Mouse (Mus musculus): ENCODE measurements around the gene Wrap73. TPM values are rescaled to one million over a fixed set of nuclear protein-coding genes. Genes with fewer than 3 reads are reported as not detected.
A peak's percentile ranks its signal among the peaks of the same experiment; 100 is the strongest.

Gene Wrap73
- 44.6 and 46.6 TPM in 2 replicates for polyA plus RNA-seq (2016; fragmentation: Nextera tagmentation; extraction: Ambion mirVana)

GRCm38 (mm10) chr4:154142211-154143040 is at the start of gene Wrap73:
Wrap73 (plus strand) TSS chr4:154142372.
- no peaks in the 10 kb centered on the region for H3K9me3 ChIP-seq
- no peaks in the 10 kb centered on the region; the same call in 1 of the 2 replicates for H3K36me3 ChIP-seq
- H3K27ac ChIP-seq: no peak within 1 kb of the TSS
- H3K27me3 ChIP-seq (replicated peaks): peaks cover 44% of the 10 kb centered on the region
- peak within 1 kb of the TSS; percentile 90 for H3K4me2 ChIP-seq (replicated peaks)
- H3K4me3 ChIP-seq: peak within 1 kb of the TSS; percentile 81
- 2% methylated on average over 49 of the region's 49 CpGs for WGBS
- peak; percentile 91 for ATAC-seq (ENCODE audit: low FRiP score, low read depth)
- peak within 1 kb of the TSS; percentile 74 for H3K9ac ChIP-seq
- peaks cover 29% of the 10 kb centered on the region for H3K4me1 ChIP-seq

DNA sequence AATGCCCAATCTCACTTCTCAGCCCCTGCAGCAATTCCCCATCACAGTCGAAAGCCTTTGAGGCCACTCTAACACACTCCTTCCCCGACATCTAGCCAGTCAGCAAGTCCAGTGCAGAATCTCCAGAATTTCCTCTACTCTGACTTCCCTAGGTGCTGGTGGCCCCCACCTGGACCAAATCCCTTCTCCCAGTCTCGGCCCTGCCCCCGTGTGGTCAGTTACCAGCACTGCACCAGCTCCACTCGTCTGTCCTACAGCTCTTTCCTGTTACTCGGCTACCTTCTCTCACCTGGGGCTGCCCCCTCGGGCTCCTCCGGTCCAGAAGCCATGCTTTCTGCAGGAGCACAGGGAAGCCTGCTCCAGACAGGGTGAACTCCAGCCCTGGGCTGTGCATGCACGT is 49.0 kb upstream of the Wrap73 start:
- WGBS: 29% methylated on average over 9 of the region's 9 CpGs
- Histone ChIP-seq H3K27me3 (replicated peaks) (0 out of 2 replicates have a peak, but pooled peaks cover 4% of the 10 kb centered on the region), H3K4me2 (replicated peaks) (no peak overlapping the region), H3K4me1 (no peaks in the 10 kb centered on the region), H3K27ac (no peak overlapping the region), H3K36me3 (no peaks in the 10 kb centered on the region), H3K9me3 (no peaks in the 10 kb centered on the region), H3K4me3 (no peak overlapping the region), H3K9ac (no peak overlapping the region)
- no peak for ATAC-seq (ENCODE audit: low FRiP score, low read depth)

DNA sequence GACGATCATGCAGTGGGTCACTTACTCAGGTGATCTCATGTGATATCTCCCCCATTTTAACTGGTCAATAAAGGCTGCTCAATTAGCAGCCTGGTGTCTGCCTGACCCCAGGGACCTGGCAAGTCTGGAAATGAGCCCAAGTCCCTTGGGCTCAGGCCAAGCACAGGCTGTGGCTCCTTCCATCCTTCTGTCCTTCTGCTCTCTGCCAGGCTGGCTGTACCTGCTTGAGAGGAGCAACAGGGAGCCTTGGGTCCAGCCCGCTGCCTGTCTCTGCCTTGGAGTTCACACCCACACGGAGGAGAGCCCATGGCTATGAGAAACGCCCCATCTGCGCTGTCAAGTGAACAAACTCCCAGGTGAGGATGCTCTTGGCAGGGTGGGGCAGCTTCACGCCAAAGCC is 46.1 kb upstream of the Wrap73 start:
- 0 out of 2 replicates have a peak, but pooled peaks cover 4% of the 10 kb centered on the region for H3K27me3 ChIP-seq (replicated peaks)
- H3K27ac ChIP-seq: no peak overlapping the region
- no peak for ATAC-seq (ENCODE audit: low FRiP score, low read depth)
- H3K4me1 ChIP-seq: no peaks in the 10 kb centered on the region
- no peak overlapping the region for H3K9ac ChIP-seq
- 27% methylated on average over 6 of the region's 6 CpGs for WGBS
- no peak overlapping the region for H3K4me2 ChIP-seq (replicated peaks)
- no peaks in the 10 kb centered on the region for H3K36me3 ChIP-seq
- no peak overlapping the region for H3K4me3 ChIP-seq
- no peaks in the 10 kb centered on the region for H3K9me3 ChIP-seq

GRCm38 (mm10) chr4:154099361-154099760 is 42.8 kb upstream of the Wrap73 start:
- Histone ChIP-seq H3K9ac (no peak overlapping the region), H3K4me1 (no peaks in the 10 kb centered on the region), H3K27ac (no peak overlapping the region), H3K4me2 (replicated peaks) (no peak overlapping the region), H3K36me3 (no peaks in the 10 kb centered on the region), H3K4me3 (no peak overlapping the region), H3K27me3 (replicated peaks) (peaks cover 15% of the 10 kb centered on the region), H3K9me3 (no peaks in the 10 kb centered on the region)
- WGBS: 59% methylated on average over 7 of the region's 7 CpGs
- no peak for ATAC-seq (ENCODE audit: low FRiP score, low read depth)

GRCm38 (mm10) chr4:154103386-154103785 is 38.8 kb upstream of the Wrap73 start:
- ATAC-seq (ENCODE audit: low FRiP score, low read depth): no peak
- 75% methylated on average over 8 of the region's 8 CpGs for WGBS
- Histone ChIP-seq H3K4me1 (peaks cover 6% of the 10 kb centered on the region; the same call in 1 of the 2 replicates), H3K9ac (no peak overlapping the region), H3K27me3 (replicated peaks) (peaks cover 21% of the 10 kb centered on the region), H3K36me3 (no peaks in the 10 kb centered on the region), H3K4me2 (replicated peaks) (no peak overlapping the region), H3K9me3 (no peaks in the 10 kb centered on the region), H3K4me3 (no peak overlapping the region), H3K27ac (no peak overlapping the region)

DNA sequence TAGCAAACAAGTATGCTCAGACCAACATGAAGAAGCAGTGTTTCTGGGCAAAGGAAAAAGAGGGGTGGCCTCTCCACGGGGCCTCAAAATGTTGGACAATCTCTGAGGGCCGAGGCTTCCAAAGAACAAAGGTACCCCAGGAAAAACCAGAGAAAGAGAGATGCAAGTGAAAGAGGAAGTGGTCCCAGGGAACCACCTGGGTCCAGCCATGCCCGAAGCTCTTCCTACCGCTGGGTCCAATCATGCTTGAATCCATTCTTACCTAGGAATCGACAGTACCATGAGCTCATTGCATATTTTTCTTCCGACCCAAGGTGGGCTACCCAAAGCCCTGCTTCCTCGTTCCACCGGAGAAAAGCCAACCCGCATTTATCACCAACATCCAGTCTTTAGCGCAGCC is 38.3 kb upstream of the Wrap73 start:
- H3K4me2 ChIP-seq (replicated peaks): no peak overlapping the region
- H3K4me3 ChIP-seq: no peak overlapping the region
- H3K27ac ChIP-seq: no peak overlapping the region
- H3K36me3 ChIP-seq: no peaks in the 10 kb centered on the region
- H3K27me3 ChIP-seq (replicated peaks): peaks cover 21% of the 10 kb centered on the region
- 86% methylated on average over 10 of the region's 10 CpGs for WGBS
- H3K9ac ChIP-seq: no peak overlapping the region
- peaks cover 6% of the 10 kb centered on the region; the same call in 1 of the 2 replicates for H3K4me1 ChIP-seq
- no peaks in the 10 kb centered on the region for H3K9me3 ChIP-seq
- ATAC-seq (ENCODE audit: low FRiP score, low read depth): no peak

DNA sequence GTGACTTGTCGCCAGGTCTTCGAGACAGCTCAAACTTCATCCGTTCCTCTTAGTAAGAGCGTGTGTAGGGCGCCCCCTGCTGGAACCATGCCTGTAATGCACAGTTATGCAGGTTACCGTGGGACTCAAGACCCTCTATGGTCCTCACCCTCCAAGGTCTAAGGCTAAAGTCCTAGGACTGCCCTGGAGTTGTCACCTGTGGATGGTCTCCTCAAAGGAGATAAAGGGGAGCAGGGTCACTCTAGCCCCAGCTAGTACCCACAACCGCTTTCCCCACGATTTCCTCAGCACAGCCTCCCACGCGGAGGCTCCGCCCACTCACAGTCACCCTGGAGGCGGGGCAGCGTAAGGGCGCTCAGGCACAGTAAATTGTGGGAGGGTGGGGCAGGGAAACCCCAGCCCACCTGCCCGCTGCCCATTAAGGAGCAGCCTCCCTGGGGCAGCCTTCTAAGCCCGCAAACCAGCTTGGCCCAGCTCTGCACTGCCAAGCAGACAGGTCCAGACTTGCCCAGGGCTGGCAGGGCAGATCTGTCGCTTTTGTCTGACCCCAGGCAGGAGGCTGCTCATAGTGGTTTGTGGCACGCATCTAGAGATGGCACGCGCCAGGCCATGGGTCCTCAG is 36.7 kb upstream of the Wrap73 start:
- no peaks in the 10 kb centered on the region for H3K9me3 ChIP-seq
- no peak overlapping the region for H3K9ac ChIP-seq
- no peaks in the 10 kb centered on the region for H3K36me3 ChIP-seq
- 0 out of 2 replicates have a peak overlapping the region, but pooled peaks have one; percentile 3 for H3K4me3 ChIP-seq
- no peak overlapping the region for H3K27ac ChIP-seq
- WGBS: 27% methylated on average over 20 of the region's 20 CpGs
- H3K4me2 ChIP-seq (replicated peaks): peak overlapping the region; percentile 49
- peak; percentile 58; the same call in 1 of the 2 replicates for ATAC-seq (ENCODE audit: low FRiP score, low read depth)
- H3K4me1 ChIP-seq: peaks cover 6% of the 10 kb centered on the region; the same call in 1 of the 2 replicates
- H3K27me3 ChIP-seq (replicated peaks): peaks cover 21% of the 10 kb centered on the region

DNA sequence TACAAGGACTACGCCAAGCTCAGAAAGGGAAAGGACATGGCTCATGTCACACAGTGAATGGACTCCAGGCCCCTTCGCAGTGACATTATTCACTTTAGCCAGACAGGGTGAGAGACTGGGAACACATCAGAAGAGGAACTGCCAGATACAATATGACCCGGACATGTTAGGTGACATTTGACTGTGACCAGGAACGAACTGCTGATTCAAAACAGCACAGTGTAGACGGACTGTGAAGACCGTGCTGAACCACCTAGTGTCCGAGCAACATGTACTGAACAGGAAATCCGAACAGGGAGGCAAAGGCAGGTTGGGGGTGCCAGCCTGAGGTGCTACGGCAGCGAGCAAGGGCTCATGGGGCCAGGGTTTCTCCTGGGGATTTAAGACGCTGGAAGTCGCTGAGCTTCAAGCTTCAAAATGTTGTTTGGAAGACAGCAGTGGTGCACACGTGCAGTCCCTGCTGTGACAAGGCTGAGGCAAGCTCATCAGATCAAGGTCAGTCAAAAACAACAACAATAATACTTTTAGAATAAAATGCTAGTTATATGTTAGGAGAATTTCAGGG is 35.6 kb upstream of the Wrap73 start:
- WGBS: 83% methylated on average over 13 of the region's 13 CpGs
- H3K4me3 ChIP-seq: no peak overlapping the region
- no peaks in the 10 kb centered on the region for H3K36me3 ChIP-seq
- H3K27me3 ChIP-seq (replicated peaks): peaks cover 21% of the 10 kb centered on the region
- no peak overlapping the region for H3K9ac ChIP-seq
- no peaks in the 10 kb centered on the region for H3K9me3 ChIP-seq
- no peak for ATAC-seq (ENCODE audit: low FRiP score, low read depth)
- no peak overlapping the region for H3K27ac ChIP-seq
- H3K4me1 ChIP-seq: peaks cover 6% of the 10 kb centered on the region; the same call in 1 of the 2 replicates
- no peak overlapping the region for H3K4me2 ChIP-seq (replicated peaks)

DNA sequence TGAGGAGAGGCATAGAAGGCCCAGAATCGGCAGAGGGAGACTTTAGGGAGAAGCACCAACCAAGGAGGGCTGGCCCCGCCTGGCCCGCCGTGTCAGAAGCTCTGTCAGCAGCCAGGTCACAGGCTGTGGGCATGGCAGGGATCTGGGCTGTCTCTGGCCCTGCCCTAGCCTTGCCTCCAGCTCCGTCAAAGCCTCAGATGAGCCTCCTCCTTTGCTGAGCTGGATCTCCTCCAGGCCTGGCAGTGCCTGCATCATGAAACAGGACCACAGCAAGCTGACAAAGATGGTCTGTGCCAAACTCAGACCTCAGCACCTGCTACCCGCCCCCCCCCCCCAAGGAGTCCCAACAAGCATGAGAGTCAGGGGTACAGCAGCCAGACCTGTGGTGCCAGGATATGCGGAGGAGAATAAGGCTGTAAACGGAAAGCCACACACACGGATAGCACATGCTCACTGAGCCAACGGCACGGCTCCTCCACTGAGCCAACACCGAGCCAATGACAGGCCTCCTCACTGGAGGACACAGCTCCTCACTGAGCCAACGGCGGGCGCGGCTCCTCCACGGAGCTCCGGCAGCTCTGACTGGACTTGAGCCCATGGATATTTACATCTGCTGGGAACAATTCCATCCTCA is 32.8 kb upstream of the Wrap73 start:
- H3K4me1 ChIP-seq: peaks cover 6% of the 10 kb centered on the region; the same call in 1 of the 2 replicates

GRCm38 (mm10) chr4:154109850-154110243 is 32.3 kb upstream of the Wrap73 start:
- no peak overlapping the region for H3K4me2 ChIP-seq (replicated peaks)
- no peaks in the 10 kb centered on the region for H3K9me3 ChIP-seq
- H3K27me3 ChIP-seq (replicated peaks): 0 out of 2 replicates have a peak, but pooled peaks cover 5% of the 10 kb centered on the region
- H3K27ac ChIP-seq: no peak overlapping the region
- no peak overlapping the region for H3K9ac ChIP-seq
- no peak overlapping the region for H3K4me3 ChIP-seq
- no peaks in the 10 kb centered on the region for H3K36me3 ChIP-seq
- WGBS: 83% methylated on average over 11 of the region's 11 CpGs
- H3K4me1 ChIP-seq: peaks cover 6% of the 10 kb centered on the region; the same call in 1 of the 2 replicates
- no peak for ATAC-seq (ENCODE audit: low FRiP score, low read depth)

More for the DNA sequence above, 32.8 kb upstream of the Wrap73 start:
- Histone ChIP-seq H3K4me3 (no peak overlapping the region), H3K27me3 (replicated peaks) (peaks cover 10% of the 10 kb centered on the region; the same call in 1 of the 2 replicates), H3K9ac (no peak overlapping the region), H3K27ac (no peak overlapping the region), H3K36me3 (no peaks in the 10 kb centered on the region), H3K4me2 (replicated peaks) (no peak overlapping the region), H3K9me3 (no peaks in the 10 kb centered on the region)
- no peak for ATAC-seq (ENCODE audit: low FRiP score, low read depth)
- 60% methylated on average over 18 of the region's 18 CpGs for whole genome bisulfite sequencing

DNA sequence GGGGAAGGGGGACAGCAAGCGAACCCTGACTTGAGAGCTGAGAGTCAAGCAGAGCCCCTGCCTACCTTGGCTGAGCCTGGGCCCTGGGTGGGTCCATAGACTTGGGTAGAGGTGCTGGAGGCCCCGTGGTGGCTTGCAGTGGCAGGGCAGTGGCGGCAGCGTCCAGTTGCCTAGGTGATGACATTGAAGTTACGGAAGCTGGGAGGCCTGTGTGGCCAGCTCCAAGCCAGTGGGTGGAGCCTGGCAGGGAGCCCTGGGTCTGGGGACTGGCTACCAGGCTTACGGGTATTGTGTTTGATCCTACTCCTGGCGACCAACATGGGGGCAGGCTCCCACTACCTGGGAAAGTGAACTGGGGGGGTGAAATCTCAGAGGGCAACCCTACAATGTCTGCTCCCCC is 25.8 kb upstream of the Wrap73 start:
- no peak for ATAC-seq (ENCODE audit: low FRiP score, low read depth)
- H3K9ac ChIP-seq: no peak overlapping the region
- H3K9me3 ChIP-seq: no peaks in the 10 kb centered on the region
- H3K36me3 ChIP-seq: no peaks in the 10 kb centered on the region
- H3K4me3 ChIP-seq: no peak overlapping the region
- no peak overlapping the region for H3K4me2 ChIP-seq (replicated peaks)
- no peaks in the 10 kb centered on the region for H3K27me3 ChIP-seq (replicated peaks)
- H3K4me1 ChIP-seq: no peaks in the 10 kb centered on the region
- 52% methylated on average over 7 of the region's 7 CpGs for WGBS
- H3K27ac ChIP-seq: no peak overlapping the region

- Histone ChIP-seq H3K4me3 (no peak overlapping the region), H3K27me3 (replicated peaks) (0 out of 2 replicates have a peak, but pooled peaks cover 2% of the 10 kb centered on the region), H3K9ac (no peak overlapping the region), H3K9me3 (no peaks in the 10 kb centered on the region), H3K4me1 (no peaks in the 10 kb centered on the region), H3K36me3 (no peaks in the 10 kb centered on the region), H3K4me2 (replicated peaks) (no peak overlapping the region), H3K27ac (no peak overlapping the region)
- 75% methylated on average over 9 of the region's 9 CpGs for WGBS
- ATAC-seq (ENCODE audit: low FRiP score, low read depth): no peak
These were observed 23.4 kb upstream of the Wrap73 start for GRCm38 (mm10) chr4:154118782-154119181.
